Mouse (Mus musculus): ENCODE data around the gene Pkhd1.

The Pkhd1 gene

DNA sequence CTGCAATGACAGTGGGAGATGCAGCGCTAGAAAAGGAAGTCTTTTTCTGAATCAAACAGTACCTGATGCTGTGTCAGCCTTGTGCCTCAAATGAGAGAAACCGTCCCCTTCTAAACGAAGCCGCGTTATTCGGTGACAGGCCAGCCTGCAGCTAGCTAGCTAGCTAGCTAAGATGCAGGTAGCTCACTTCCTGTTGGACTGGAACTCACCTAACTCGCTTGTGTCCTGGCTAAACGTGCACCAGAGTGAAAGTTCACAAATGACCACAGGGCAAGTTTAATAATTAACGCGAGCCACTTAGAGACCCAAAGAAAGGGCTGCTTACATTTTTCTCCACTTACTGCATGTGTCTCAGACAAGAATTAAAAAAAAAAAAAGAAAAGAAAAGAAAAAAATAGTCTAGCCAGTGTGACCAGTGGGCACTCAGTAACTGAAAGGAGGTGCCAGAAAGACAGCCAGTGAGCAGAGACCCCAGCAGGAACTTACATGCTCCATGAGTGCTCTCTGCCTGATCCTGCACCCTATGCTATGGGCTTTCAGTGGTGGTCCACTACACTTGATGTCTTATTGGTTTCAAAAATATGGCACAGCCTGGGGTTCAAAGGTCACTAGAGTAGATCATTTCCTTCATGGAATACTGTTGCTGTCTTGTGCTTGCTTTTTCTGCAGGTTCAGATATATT is at the start of gene Pkhd1:
Pkhd1 (minus strand) TSS at position 216 of the 682 bp plus-strand sequence.
- in situ Hi-C loops (cut with MseI, MboI), result loop anchor here in 1 of 2 experiments (10.0 kb wide), 1 partner anchor 137 kb away; no protein-coding TSS in a partner anchor

- in situ Hi-C loops (cut with MseI, MboI), result no loop called here
Measured at GRCm38 (mm10) chr1:20667567-20667966, 49.7 kb upstream of the Pkhd1 start.

- in situ Hi-C loops (cut with MseI, MboI), result no loop called here
Measured at GRCm38 (mm10) chr1:20666233-20666632, 48.4 kb upstream of the Pkhd1 start.

DNA sequence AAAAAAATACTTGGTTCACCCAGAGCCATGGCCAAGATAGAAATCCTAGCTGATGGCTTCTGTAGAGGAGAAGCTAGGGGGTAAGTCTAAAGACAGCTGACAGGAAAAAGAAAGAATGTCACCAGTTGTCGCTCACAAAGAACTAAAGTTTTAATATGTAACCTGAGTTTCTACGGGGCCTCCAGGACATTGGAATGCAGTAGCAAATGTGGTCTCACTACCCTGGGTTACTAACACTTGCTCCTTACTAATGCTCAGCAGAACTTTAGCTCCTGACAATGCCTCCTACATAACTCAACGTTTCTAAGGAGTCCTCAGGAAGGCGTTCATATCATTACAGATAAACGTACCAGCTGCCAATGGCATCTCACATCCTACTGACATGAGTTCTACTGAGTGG is 37.2 kb upstream of the Pkhd1 start:
- in situ Hi-C loops (cut with MseI, MboI), result no loop called here

GRCm38 (mm10) chr1:20653513-20654506 is 35.9 kb upstream of the Pkhd1 start:
- in situ Hi-C loops (cut with MseI, MboI), result no loop called here

DNA sequence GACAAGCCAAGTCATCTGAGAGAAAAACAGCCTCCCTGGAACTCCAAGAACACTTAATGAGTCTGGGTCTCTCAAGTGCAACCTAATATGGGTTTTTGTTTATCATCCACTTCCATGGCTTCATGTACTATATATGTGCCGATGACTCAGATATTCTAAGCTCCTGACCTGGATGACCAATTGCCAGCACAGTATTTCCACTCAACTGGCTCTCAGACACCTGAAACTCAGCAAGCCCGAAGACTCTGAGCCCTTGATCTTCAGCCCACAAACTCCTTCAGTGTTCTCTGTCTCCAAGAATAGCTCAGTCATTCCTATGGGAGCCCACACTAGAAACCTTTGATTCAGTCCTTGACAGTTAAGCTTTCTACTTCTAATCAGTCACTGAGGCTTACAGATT is 17.0 kb upstream of the Pkhd1 start:
- in situ Hi-C loops (cut with MseI, MboI), result no loop called here

DNA sequence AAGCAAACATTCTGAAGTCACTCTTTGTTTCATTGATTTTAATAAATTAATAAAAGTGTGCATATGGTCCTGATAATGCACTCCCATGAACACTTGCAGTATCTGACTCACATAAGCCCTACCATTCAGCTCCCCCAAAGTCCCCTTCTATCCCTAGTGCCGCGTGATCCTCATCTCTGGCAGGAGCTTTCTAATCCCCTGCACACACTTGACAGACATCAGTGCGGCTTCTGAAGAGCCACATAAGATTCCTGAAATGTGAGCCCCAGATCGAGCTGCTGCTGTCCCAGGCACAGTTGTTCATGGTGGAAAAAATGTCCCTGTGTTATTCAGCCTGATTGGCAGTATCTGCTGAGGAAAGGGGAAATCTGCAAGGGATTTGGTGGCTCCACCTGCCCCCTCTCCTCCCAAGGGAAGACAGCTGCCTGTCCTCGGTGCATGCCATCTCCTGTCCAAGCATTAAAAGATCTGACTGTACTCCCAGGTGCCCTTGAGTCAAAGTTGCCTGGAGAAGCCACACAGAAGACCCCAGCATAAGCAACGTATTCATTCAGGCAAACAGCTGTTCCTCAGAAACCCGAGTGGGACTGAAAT is 15.5 kb upstream of the Pkhd1 start:
- in situ Hi-C loops (cut with MseI, MboI), result no loop called here

- in situ Hi-C loops (cut with MseI, MboI), result no loop called here
Measured at GRCm38 (mm10) chr1:20624564-20624963, 6.7 kb upstream of the Pkhd1 start.

DNA sequence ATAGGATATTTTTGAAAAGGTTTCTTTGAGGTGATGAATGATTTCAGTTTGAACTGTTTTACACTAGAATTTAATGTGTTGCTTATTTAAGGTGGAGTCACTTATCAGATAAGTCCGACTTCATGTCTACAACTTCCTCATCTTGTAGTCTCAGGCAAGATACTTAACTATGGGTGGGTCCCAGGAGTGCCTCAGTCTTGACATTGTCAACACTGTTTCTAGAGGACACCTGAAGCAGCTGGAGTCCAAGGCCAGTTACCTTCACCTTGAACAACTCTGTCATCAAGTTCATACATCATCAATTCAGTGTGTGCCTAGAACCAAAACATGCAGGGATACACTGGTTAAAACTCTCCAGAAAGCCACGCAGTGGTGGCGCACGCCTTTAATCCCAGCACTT is 5.5 kb upstream of the Pkhd1 start:
- in situ Hi-C loops (cut with MseI, MboI), result no loop called here

DNA sequence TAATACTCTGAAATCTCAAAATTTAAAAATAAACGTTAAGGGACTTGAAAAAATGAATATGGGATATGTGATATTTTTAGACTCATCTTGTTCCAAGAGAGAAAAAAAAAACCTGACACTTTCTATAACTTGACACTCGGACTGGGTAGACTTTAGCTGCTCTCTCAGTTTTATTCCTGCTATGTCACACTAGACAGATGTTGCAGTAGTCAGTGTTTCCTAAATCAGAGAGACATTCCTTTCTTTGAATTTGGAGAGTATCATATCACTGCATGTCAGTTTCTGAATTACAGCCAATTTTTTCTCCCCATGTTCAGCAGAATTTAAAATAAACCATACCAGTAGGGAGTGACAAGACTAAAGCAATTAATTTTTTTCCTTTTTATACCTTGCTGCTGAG is 2.7 kb upstream of the Pkhd1 start:
- in situ Hi-C loops (cut with MseI, MboI), result no loop called here

- in situ Hi-C loops (cut with MseI, MboI), result loop anchor here in 1 of 2 experiments (10.0 kb wide), 1 partner anchor 135 kb away; no protein-coding TSS in a partner anchor
Measured at GRCm38 (mm10) chr1:20619363-20619762, 1.5 kb upstream of the Pkhd1 start.

DNA sequence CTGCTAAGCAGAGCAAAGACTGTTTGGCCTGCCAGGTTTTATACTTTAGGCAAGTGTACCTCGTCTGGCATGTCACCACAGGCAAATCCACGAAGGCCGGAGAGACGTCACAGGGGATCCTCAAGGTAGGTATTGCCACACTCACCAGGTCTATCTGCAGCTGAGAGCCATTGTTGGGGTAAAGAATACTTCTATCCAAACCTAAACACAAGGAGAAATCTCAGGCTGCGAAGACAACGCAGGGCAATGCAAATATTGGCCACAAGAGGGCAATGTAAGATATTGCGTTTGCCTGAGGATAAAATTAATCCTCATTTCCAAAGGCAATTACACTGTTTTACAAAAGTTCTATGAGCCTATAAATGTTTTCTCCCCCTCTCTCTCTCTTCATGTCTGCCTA is 5.2 kb downstream of the Pkhd1 start:
- in situ Hi-C loops (cut with MseI, MboI), result loop anchor here in 1 of 2 experiments (10.0 kb wide), 1 partner anchor 142 kb away; no protein-coding TSS in a partner anchor

GRCm38 (mm10) chr1:20605489-20605888 is 12.4 kb downstream of the Pkhd1 start:
- in situ Hi-C loops (cut with MseI, MboI), result no loop called here

- in situ Hi-C loops (cut with MseI, MboI), result no loop called here
Measured at GRCm38 (mm10) chr1:20590488-20590887, 27.4 kb downstream of the Pkhd1 start.

- in situ Hi-C loops (cut with MseI, MboI), result no loop called here
Measured at GRCm38 (mm10) chr1:20571469-20571868, 46.4 kb downstream of the Pkhd1 start.

DNA sequence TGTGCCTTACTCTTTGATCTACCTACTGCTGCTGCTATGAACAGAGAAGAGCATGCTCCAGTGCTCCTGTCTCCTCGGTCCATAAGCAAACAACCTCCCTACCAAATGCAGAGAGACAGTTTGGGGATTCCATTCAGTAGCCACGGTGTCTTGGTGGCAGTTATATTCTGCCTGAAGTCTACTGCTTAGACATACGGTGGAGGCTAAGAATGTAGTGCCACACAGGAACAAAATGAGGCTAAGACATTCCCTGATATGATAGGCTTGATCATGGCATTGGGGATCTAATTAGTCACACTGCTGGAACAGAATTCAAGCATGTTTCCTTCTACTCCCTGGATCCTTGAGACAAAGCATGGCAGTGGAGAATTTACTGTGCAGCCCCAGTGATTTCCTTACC is 48.4 kb downstream of the Pkhd1 start:
- in situ Hi-C loops (cut with MseI, MboI), result no loop called here

GRCm38 (mm10) chr1:20558443-20558842 is 59.4 kb downstream of the Pkhd1 start:
- in situ Hi-C loops (cut with MseI, MboI), result no loop called here

DNA sequence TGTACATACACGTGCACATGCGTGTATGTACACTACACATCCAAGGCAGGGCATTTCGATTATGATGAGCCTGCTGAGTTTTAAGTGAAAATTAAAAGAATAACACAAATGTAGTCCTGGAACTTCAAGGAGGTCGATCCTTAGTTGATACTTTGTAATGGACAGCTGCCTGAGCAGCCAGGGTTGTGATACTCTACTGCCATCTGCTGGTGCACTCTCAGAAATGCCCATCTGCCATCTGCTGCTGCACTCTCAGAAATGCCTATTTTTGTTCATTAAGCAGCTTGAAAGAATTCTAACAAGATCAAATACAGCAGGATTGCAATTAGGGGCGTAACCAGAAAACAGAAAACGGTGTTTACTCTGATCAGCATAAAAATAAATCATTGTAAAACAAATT is 63.5 kb downstream of the Pkhd1 start:
- in situ Hi-C loops (cut with MseI, MboI), result no loop called here

- in situ Hi-C loops (cut with MseI, MboI), result no loop called here
Measured at GRCm38 (mm10) chr1:20551334-20551733, 66.5 kb downstream of the Pkhd1 start.

DNA sequence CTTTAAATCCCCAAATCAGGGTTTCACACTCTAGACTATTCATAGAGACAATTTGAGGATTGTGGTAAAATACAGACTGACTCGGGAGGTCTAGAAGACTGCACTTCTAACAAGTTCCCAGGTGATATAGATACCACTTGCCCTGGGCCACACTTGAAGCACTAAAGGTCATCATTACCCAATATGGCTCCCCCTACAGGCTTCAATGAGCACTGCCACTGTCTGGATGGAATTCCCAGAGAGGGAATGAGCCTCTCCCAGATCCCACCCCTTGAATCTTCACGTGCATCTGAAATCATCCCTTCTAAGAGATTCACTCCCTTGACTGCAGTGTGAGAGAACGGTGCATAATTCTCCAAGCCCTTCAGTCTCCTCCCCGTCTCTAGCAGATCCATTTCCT is 73.3 kb downstream of the Pkhd1 start:
- in situ Hi-C loops (cut with MseI, MboI), result no loop called here

- in situ Hi-C loops (cut with MseI, MboI), result loop anchor here (5.0 to 25.0 kb wide), 4 partner anchors 201 to 1309 kb away; partner anchors contain the start of gene Tfap2b (in 2 of the 2)
Measured at GRCm38 (mm10) chr1:20513364-20514084, 104.3 kb downstream of the Pkhd1 start.
